8 mouse cellular contexts compared by ENCODE assay signal in genomic region chr17:79353446-79354173, GRCm38 (mm10). TPM values are rescaled to one million over a fixed set of nuclear protein-coding genes. Genes with fewer than 3 reads are reported as not detected.
DNase-seq lines count a peak whose midpoint lies in the region; ATAC-seq lines count a peak whose summit lies in the region.

No protein-coding gene starts in this region.

- peak; percentile 57 for DNase-seq in embryo, embryonic 10.5 days (ENCODE audit: low spot score)
- peak; percentile 38 for DNase-seq in liver
- DNase-seq in retina, embryonic 14.5 days (ENCODE audit: low spot score): peak; percentile 27
- no peak for DNase-seq in spleen, adult 12 weeks (ENCODE audit: low spot score)
- no peak for DNase-seq in adrenal gland, adult 8-10 months

- H3K4me3 ChIP-seq in erythroblast, embryonic 14.5 days (replicated peaks): peak overlapping the region; percentile 73
- H3K4me3 ChIP-seq in heart, embryonic 14.5 days (ENCODE audit: control insufficient read depth in 1 of 2, insufficient read depth in 1 of 2, low read depth in 1 of 2, low read length in 2 of 2): peak overlapping the region; percentile 68 to 82

- H3K4me2 ChIP-seq in heart, embryonic 14.5 days (ENCODE audit: low read length): peak overlapping the region; percentile 100

- peak overlapping the region; percentile 90 to 96 for H3K27ac ChIP-seq in heart, embryonic 14.5 days (replicated peaks in 1 of 2; ENCODE audit: control insufficient read depth in 1 of 2, insufficient read depth in 1 of 2, low read depth in 2 of 2, low read length in 2 of 2)

- H3K4me1 ChIP-seq in erythroblast, embryonic 14.5 days (ENCODE audit: control insufficient read depth): peaks cover 72% of the 10 kb centered on the region
- H3K4me1 ChIP-seq in heart, embryonic 14.5 days (ENCODE audit: control insufficient read depth in 2 of 2, insufficient read depth in 2 of 2, low read length in 2 of 2): peaks cover 21 to 48% of the 10 kb centered on the region in 2 experiments

- no peaks in the 10 kb centered on the region for H3K9me3 ChIP-seq in erythroblast, embryonic 14.5 days (ENCODE audit: control insufficient read depth, low read length)
- H3K9me3 ChIP-seq in heart, embryonic 14.5 days (ENCODE audit: control insufficient read depth, low read length): no peaks in the 10 kb centered on the region

- H3K9ac ChIP-seq in heart, embryonic 14.5 days (ENCODE audit: low read length): peak overlapping the region; percentile 96

- ATAC-seq in erythroblast, adult 5-6 weeks (replicated peaks; ENCODE audit: low FRiP score, poor library complexity, severe bottlenecking): no peak
- no peak for ATAC-seq in heart, embryonic 14.5 days (ENCODE audit: insufficient number of reproducible peaks, insufficient read depth, low FRiP score, low read depth)

- peaks cover 11% of the 10 kb centered on the region for H3K27me3 ChIP-seq in erythroblast, embryonic 14.5 days (ENCODE audit: control insufficient read depth)
- H3K27me3 ChIP-seq in heart, embryonic 14.5 days (ENCODE audit: control insufficient read depth, insufficient read depth, low read length): no peaks in the 10 kb centered on the region

- WGBS in heart, embryonic 14.5 days: 8% methylated on average over 16 of the region's 16 CpGs

- H3K36me3 ChIP-seq in erythroblast, embryonic 14.5 days (ENCODE audit: control insufficient read depth): peaks cover 50% of the 10 kb centered on the region
- peaks cover 22% of the 10 kb centered on the region for H3K36me3 ChIP-seq in heart, embryonic 14.5 days (ENCODE audit: control insufficient read depth, insufficient read depth, low read length)

RNA-seq across cellular contexts. Expression of gene Cdc42ep3, which starts 1.3 kb away (rescaled TPM):
- 1.8 and 1.9 TPM in 2 replicates for polyA plus RNA-seq in erythroblast, embryonic 14.5 days (2012)
- total RNA-seq in erythroblast, adult 5-6 weeks (2015; ENCODE audit: low replicate concordance): 23.6 and 33.4 TPM in 2 replicates
- 26.3 and 28.0 TPM in 2 replicates for total RNA-seq in erythroblast, adult 5-6 weeks (2017; ENCODE audit: low replicate concordance)
- polyA plus RNA-seq in heart, embryonic 14.5 days (2014; fragmentation: Nextera tagmentation; extraction: Ambion mirVana): 64.5 and 69.4 TPM in 2 replicates
- total RNA-seq in adrenal gland, adult 8-10 months (2022): 10 to 100 TPM in 2 of 4 experiments, 1 to 10 TPM in 2; 9.0 to 16.0 (median 11.8) TPM

Comparison
In these comparisons a context has a peak if more than half of its experiments do, and no peak if none do; other contexts are left out.
1. DNase-seq: peak in embryo, embryonic 10.5 days (single experiment), liver (single experiment) and retina, embryonic 14.5 days (single experiment); none in spleen, adult 12 weeks (single experiment) and adrenal gland, adult 8-10 months (single experiment).